Mouse (Mus musculus): ENCODE measurements at regions not wholly inside any gene's neighbourhood (a gene's known extent, or its start where the extent isn't known, plus 50 kb on each side); places are given as distances from the start of the nearest gene placed in this dataset.

DNA sequence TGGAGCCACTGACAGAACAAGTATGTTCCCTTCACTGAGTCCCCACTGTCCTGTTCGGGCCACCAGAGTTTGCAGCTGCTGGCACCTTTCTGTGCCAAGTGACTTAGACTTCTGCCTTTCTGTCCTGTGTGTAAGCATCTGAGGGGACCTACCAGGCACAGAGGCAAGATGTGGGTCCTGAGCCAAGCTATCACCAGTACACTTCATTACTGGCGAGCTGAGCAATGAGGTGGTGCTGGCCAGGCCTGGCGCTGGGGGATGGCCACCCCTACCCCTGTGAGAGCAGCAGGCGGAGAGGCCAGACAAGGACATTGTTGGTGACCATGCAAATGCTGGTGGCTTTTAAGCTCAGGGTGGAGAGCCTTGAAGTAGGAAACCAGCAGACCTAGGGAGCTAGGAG is 87.6 kb upstream of the Mrps6 start:
- no peak for DNase-seq (ENCODE audit: low spot score in 2 of 2)

DNA sequence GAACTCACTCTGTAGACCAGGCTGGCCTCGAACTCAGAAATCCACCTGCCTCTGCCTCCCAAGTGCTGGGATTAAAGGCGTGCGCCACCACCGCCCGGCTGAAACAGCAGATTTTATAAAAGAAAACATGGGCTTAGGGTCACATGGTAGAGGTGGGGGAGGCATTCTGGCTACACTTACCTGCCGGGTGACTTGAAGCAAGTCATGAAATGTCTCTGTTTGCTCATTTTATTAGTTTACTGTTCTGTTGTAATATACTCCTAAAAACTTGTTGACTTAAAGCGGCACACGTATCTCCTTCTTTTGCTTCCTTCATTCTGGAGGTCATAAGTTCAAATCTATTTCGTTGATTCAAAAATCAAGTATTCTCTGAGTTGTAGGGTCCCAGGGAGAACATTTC is 84.9 kb upstream of the Mrps6 start:
- DNase-seq (ENCODE audit: low spot score in 2 of 2), result peak in 1 of 2 experiments; percentile 42

DNA sequence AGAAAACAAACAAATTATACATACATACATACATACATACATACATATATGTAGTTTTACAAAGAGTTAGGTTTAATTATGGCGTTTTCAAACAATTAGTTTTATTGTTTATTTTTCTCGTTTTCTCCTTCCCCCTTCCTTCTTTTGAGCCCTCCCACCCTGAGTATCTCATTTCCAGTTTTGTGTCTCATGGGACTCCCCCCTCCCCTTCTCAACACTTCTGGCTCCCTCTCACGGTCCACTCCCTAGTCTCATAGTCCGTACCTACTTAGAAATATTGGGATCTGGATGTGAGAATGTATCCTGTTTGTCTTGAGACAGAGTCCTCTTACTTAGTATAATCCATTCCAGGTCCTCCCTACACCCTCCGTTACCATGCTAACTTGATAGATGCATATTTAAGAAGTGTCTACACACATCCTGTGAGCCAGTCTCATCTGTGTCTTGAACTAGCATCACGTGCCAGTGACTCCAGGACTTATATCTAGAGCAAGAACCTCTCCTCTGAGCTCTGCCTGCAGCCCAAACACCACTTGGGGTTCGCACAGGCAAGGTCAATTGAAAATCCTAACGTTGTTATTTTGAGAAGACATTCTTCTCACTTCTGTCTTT is 81.8 kb upstream of the Mrps6 start:
- no peak for DNase-seq (ENCODE audit: low spot score in 2 of 2)

DNA sequence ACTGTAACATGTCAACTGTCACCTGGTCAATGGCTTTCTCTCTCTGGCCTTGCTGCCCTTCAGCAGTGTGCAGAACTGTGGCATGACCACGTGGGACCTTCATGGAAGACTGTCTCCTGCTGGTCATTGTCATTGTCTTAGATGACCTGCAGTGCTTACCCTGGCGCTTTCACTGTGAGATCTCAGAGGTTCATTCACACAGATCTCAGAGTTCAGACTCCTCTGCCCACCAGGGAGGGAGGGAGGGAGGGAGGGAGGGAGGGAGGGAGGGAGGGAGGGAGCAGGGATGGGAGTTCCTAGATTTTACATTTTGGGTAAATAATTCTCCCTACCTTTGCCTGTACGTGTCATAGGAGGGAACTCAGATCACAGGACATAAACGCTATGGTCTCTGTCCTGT is 79.6 kb upstream of the Mrps6 start:
- no peak for DNase-seq (ENCODE audit: low spot score in 2 of 2)

DNA sequence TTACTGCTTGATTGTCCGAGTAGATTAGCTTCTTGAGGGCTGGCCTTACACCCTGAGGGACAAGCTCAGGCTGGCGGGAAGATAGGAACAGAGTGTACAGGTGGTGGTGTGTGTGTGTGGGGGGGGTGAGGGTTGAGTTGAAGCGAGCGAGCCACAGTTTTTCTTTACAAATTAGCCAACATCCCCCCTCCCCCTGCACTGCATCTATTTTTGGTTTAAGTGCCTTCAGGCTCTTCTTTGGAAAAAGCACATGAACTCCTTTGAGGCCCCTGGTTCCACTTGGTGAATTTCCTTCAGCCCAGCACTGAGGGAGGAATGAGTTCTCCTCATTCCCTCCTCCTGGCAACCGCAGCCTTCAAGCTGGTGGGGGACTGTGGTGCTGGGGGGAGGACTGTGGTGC is 79.2 kb upstream of the Mrps6 start:
- DNase-seq (ENCODE audit: low spot score in 2 of 2), result peak in 1 of 2 experiments; percentile 33

DNA sequence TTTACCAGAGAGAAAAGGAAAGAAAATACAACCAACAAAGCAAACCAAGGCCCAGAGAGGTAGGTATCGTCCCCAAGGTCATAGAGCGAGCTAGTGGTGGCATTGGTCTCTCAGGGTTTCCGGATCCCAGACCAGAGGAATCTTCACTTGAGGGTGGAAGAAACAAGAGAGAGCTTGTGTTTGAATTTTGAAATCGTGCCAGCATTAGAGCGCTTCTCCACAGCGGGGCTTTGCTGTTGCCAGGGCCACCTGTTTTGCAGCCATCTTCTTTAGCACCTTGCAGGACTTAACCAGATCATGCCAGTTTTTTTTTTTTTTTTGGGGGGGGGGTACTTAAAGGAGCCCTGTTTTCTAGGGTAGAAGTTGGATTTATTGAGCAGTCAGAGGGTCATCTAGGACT is 77.6 kb upstream of the Mrps6 start:
- DNase-seq (ENCODE audit: low spot score in 2 of 2), result no peak

DNA sequence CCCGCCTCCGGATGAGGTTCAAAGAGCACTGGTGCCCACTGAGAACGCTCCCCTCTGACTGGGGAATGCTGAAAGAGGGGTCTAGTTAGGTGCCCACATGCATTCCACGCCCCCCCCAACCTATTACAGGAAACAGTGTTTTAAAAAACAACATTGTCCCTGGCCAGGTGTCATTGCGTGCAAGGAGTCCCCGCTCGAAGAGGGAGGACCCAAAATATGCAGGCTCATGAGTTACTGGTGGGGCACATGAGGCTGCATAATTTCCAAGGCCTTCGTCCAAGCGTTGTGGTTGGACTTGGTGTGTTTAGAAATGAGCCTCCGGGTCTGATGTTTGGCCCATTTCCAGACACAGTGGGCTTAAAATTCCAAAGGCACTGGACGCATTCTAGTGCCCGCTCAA is 72.9 kb upstream of the Mrps6 start:
- no peak for DNase-seq (ENCODE audit: low spot score in 2 of 2)

DNA sequence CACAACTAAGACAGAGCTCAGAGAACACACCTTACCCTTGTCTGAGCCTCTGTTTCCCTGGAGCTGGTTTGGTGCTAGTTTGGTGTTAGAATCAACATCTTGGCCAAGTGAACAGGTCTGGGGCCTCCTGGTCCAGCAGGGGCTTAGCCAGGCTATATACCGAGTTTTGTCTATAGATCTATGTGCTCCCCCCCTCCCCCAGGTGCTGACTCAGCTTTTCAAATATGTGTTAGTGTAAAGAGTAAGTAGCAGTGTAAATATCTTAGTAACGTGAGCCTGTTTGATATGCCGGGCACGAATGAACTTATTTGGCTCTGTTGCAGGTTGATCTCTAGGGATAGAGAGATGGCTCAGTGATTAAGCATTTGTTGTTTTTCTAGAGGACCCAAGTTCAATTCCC is 68.7 kb upstream of the Mrps6 start:
- no peak for DNase-seq (ENCODE audit: low spot score in 2 of 2)

DNA sequence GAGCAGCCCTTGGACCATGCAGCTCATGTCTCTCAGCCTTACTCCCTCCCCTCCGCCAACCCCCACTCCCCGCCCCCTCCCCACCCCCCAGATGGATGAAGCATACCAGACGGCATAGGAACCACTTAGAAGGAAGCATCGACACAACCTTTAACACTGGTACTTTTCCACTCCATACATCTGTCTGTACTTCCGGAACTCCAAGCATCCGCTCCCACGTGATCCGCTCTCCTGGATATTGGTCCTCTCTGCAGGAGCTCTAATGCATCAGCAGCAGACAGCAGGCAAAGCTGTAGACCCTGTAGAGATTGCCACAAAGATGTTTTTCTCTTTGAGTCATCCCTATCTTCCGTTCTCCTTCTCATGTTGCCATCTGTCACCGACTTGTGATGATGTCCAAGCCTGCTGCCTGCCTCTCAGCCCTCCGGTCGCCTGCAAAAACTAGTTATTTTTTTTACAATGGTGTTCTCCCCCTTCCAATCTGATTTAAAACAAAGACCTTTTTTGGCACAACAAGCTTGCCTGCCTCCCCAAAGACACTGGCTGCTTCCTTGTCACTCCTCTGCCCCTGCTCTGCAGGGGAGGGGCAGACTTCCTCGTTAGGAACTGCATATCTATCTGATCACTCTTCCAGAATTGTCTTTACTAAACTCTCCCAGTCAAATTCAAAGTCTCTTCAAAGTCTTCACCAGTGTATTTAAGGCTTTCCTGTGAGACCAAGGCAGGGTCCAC is 62.4 kb upstream of the Mrps6 start:
- DNase-seq (ENCODE audit: low spot score in 2 of 2), result no peak

DNA sequence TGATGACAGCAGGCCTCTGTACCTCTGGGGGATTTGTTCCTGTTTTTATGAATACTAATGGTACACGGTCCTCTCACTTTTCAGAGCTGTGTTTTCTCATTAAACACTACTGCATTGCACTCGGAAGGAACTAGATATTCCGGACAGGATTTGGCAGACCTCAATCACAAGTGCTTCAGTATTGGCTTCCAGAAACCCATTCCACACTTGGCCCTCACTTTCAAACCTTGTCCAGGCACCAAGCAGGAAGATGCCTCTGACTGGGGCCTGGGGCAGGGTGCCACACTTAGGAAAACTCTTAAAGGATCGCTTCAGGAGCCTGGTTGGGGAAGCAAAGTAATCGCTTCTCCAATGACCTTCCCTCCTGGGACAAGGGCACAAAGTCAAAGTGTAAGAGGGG is 50.7 kb upstream of the Mrps6 start:
- no peak for DNase-seq (ENCODE audit: low spot score in 2 of 2)

Data from urinary bladder, adult 18-20 months (tissue).